Mouse (Mus musculus): ENCODE measurements at regions not wholly inside any gene's neighbourhood (a gene's known extent, or its start where the extent isn't known, plus 50 kb on each side); places are given as distances from the start of the nearest gene placed in this dataset.

DNA sequence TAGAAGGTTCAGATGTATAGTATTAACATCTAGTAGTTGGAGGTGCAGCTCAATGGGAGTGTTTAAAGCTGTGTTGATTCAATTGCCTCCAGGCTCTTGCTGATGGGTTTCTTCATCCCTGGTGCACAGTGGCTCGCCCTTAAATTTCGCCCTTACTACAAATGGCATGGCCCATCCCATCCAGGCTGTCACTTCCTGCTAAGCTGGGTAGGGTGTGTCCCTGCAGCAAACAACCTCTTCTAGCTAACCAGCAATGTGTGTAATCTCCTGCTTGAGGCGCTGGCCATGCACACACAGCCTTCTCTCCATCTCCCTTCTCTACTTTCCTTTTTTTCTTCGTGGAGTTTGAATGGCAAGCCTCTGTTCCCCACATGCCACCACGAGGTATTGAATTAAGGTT is 238.1 kb upstream of the Id2 start:
- no peak for DNase-seq (ENCODE audit: low spot score)

DNA sequence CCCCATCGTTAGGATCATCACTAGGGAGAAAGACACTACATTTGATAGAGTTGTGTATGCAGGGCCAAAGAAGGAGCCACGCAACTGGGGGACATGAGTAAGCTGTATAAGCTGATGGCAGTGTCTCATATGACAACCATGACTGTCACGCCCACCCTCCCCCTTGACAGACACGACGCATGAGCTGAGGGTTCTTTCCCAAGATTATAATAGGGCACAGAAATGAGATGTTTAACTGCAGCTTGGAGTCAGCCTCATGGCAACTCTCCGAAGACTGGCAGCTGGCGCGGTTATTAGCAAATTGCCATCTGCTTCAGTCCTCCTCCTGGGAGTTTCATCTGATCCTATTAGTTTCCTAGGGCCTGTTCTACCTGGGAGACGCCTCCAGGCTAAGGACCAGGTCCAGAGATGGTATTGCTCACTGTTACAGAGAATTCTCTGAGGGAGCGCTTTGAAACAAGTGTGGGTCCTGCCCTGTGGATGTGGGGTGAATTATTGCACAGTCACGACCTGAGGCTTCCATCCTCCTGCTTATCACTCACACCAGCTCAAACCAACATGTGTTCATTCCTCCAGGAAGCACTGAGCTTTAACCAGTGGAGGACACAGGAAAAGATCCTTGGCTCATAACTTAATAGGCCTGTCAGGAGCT is 235.6 kb upstream of the Id2 start:
- no peak for DNase-seq (ENCODE audit: low spot score)

DNA sequence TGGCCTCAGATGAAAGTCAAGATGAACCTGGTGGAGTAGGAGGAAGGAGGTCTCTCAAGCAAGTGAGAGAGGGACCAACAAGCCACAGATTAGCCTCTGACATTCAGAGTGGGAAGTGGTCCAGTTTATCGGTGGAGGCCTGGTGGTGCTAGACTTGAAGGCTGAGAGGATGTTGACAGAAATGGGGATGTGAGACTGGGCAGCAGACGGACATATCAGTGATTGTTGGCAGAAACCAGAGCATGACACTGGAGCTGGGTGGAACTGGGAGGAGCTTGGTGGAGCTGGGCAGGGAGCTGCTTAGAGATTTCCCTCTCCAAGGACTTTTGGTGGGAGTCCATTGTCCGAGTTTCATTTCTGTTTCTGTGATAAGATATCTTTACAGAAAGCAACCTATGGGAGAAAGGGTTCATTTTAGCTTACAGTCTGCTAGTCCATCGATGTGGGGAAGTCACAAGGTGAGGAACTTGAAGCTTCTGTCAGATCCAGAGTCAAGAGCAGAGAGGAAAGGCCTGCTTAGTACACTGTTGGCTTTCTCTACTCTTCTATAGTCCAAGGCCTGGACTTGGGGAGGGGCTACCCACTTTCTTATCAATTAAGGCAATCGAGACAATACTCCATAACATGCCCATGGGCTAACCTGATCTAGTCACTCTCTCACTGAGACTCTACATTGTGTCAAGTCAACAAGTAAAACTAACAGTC is 233.2 kb upstream of the Id2 start:
- DNase-seq (ENCODE audit: low spot score): no peak

DNA sequence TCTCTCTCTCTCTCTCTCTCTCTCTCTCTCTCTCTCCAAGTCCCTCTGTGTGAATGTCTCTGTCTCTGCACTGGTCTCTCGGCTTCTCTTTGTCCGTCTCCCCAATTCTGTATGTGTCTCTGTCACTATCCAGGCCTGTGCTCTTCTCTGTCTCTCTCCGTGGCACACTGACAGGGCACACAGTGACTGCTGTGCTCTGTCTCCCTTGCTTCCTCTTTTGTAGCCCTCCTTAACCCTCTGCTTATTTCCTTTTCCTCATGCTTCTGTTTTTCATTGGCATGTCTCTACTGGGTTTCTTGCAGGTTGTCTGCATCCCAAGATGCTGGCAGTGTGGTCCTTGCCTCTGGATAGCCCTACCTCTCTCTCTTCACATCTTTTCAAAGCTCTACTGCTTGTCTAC is 229.0 kb upstream of the Id2 start:
- no peak for DNase-seq (ENCODE audit: low spot score)

DNA sequence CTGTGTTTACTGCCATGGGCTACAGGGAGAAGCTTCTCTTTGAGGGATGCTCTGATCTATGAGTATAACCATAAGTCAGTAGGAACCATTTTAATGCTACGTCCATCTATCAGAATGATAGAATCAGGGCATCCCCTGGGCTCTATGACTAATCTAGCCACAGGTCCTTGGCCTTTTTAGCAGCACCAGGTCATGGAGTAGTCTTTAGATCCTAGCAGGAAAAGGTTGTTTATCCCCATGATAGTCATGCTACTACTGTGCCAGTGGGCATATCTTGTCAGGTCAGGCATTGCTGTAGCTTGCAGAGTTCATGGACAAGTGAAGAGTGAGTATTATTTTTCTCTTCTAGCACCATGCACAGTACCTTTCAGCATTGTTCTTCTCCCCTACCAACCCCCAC is 226.2 kb upstream of the Id2 start:
- DNase-seq (ENCODE audit: low spot score): no peak

DNA sequence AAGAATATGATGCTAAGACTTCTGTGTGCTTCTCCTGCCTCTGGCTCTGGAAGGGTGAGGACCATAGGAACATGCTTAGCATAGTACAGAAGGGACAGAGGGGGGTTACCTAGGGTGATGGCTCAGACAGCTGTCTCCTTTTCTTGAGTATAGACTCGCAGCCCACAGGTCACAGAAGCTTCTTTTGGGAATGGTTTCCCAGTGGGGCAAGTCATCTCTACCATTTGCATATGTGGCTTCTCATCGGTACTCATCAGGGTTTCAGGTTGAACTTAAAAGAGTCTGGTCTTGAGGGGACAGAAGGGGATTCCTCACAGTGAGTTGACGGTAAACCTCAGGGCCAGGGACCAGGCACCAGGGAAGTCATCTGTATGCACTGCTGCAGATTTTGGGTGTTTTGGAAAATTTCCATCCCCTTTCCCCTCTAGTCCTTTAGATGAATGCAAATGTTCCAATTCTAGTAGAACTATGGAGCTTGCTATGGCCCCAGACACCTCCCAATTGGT is 223.4 kb upstream of the Id2 start:
- no peak for DNase-seq (ENCODE audit: low spot score)

DNA sequence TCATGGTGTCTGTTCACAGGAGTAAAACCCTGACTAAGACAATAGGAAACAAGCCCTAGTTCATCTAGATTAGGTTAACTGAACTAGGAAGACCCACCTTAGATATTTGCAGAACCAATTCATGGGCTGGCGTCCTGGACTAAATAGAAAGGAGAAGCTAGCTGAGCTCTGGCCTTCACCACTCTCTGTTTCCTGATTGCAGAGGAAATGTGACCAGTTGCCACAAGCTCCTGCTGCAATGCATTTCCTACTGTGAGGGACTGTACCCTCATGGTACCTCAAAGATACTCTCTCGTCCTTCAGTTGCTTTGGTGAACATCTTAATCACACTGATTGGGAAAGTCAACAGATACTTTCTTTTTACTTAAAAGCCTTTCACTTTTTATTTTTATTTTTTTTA is 222.9 kb upstream of the Id2 start:
- no peak for DNase-seq (ENCODE audit: low spot score)

DNA sequence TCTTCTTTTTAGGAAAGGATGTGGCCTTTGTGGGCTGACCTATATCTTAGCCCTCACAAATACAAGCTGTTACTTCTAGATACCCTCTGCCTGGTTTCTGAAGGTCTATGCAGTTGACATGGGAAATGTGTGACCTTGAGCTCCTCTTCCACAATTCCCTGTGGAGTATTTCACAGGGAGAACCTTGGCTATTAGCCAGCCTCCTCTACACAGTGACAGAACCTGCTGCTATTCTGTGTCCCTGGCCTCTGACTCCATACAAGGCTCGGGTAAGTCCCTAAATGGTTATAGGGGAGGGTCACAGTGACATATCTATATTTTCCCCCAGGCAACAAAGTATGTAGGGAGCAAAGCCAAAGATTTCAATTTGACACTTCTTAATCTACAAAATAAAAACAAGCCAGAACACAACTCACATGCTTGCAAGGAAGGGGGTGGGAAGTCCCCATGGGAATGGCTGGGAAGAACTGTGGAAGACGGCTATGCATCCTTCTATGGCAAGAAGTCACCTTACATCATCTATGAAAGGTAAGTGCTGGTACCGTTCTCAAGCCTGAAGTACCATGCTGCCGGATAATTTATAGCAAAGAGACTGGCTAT is 221.2 kb upstream of the Id2 start:
- no peak for DNase-seq (ENCODE audit: low spot score)

DNA sequence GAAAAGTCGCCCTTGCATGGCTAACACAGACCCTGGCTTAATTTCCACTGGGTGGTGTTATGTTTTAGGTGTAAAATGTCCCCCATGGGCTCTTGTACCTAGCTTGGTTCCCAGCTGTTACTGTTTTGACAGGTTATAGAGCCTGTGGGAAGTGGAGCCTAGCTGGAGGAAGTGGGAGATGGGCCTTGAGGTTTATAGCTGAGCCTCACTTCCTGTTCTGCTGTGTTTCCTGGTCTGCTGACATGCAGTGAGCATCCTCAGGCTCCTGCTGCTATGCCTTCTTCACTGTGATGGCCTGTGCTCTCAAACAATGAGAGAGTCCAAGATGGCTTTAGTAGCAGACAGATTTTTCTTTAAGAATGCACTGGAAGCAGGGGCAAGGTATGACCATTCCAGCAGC is 219.0 kb upstream of the Id2 start:
- no peak for DNase-seq (ENCODE audit: low spot score)

DNA sequence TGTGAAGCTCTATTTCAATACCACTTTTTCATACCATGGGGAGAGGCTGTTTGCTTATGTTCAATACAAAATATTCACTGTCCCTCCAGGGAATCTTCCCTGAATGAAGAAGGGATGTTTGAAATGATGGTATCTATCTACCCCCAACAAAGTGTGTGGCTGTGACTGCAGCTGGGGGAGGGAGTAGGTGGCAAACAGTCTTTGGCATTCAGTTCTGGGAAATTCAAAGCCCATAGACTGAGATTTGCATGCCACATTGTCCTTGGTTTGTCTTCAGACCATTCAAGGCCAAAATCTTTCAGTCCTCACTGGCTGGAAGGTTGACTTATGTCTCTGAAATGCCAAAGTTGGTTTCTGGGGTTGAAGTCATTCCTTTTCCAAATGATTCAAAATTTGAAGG is 216.3 kb upstream of the Id2 start:
- no peak for DNase-seq (ENCODE audit: low spot score)

DNA sequence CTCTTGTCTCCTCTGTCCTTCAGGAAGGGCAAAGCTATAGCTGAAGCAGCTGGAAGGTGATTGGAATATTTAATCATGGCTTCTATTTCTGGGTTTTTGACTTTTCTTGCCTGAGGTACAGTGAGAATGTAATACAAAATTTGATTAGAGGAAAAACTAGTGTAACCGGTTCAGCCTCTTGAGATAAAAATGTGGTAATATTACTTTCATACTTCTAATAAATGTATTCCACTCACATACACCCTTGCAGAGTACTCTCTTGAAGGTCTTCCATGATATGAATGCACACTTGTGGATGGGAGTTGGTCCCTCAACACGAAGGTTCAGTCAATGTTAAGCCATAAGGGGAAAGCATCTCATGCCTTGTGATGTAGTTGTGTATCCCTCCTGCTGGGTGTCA is 215.4 kb upstream of the Id2 start:
- DNase-seq (ENCODE audit: low spot score): no peak

DNA sequence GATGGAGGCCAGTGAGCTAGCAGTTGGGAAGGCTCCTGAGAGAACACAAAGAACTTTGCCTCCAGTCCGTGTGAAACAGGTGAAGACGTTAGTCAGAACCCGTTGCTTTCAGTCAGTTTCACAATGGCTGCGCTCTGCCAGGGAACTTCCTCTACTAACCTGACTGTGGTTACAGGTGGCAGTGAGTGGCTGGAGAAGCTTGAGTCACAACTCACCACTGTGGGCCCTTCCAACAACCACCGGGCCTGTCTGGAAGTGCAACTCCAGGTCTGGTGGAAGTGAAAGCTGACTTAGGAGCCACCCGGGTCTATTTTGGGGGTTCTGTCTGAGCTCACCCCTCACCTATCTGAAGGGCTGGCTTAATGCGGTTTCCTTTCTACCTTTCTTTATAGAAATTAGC is 214.8 kb upstream of the Id2 start:
- no peak for DNase-seq (ENCODE audit: low spot score)

DNA sequence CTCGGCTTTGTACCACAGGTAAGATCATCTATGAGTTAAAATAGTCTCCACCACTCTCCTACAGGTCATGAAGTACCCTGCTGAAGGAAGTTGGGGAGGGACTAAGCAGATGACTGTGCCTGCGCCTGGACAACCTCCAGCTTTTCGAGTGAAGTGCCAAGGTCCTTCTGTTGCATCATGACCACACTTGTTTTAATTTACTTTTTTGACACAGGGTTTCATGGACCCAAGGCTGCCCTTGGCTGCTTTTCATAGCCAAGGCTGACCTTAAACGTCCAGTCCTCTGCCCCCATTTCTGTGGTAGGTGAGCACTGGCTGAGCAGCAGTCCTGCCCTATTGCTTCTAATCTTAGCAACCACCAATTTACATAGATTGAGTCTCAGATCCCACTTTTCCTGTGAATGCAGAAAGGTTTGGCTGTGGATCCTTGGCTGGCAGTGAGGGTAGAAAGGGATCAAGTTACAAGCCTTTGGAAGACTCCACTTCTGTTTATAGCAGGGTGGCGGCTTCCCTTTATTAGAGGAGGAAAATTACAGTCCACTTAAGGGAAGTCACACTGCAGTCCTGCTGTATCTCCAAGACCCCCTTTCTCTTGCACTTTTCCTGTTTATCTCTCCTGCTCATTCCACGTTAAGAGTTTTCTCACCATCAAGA is 213.5 kb upstream of the Id2 start:
- DNase-seq (ENCODE audit: low spot score): peak; percentile 18

DNA sequence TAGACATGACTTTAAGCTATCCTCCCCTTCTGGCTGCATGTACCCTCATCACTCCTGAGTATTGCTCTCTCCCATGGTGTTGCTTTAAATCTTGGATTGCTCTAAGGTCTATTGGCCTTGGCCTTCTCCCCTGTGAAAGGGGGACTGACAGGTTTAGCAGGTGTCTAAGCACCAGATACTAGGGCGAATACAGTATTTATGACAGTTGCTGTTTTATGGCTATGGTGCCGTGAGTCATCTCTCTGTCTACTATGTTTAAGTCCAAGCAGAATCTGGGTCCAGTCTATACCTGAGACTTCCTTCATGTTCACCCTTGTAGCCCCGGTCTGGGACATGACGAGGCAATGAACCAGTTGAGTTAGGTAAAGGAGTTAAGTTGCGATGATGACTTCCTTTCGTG is 212.3 kb upstream of the Id2 start:
- DNase-seq (ENCODE audit: low spot score): no peak

DNA sequence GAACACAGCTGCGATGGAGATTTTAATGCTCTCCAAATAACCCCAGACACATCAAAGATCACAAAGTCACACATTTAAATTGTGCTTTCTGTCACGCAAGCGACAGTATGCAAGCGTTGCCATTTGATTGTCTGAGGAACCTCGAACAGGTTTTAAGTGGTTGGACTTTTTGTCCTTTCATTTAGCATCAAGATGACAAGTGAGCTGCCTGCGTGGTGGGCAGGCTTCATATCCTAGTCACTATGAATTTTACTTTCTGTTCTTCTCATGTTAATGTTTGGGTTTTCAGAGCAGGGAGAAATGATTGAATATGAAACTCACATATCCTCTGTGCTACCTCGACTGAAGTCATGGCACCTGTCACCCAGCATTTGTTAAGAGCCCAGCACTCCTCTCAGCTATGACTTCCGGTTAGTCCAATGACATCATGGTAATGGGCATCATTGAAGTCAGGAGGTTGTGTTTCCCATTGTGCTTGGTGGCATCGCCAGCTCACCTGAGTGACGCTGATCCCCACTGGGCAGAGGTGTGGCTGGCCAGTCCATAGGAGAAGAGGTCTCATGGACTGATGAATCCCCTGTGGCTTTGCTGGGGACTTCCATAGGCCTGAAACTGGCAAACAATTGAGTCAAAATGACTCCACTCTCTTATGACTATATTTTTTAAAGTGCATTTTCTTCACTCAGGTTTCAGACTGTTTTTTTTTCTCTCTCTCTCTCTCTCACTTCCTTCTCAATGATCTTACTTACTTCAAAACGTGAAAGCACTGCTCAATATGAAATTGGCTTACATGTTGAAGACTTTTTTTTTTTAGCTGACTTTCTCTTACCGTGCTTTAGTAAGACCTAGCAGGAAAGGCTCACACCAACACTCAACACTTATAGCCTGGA is 209.1 kb upstream of the Id2 start:
- no peak for DNase-seq (ENCODE audit: low spot score)

DNA sequence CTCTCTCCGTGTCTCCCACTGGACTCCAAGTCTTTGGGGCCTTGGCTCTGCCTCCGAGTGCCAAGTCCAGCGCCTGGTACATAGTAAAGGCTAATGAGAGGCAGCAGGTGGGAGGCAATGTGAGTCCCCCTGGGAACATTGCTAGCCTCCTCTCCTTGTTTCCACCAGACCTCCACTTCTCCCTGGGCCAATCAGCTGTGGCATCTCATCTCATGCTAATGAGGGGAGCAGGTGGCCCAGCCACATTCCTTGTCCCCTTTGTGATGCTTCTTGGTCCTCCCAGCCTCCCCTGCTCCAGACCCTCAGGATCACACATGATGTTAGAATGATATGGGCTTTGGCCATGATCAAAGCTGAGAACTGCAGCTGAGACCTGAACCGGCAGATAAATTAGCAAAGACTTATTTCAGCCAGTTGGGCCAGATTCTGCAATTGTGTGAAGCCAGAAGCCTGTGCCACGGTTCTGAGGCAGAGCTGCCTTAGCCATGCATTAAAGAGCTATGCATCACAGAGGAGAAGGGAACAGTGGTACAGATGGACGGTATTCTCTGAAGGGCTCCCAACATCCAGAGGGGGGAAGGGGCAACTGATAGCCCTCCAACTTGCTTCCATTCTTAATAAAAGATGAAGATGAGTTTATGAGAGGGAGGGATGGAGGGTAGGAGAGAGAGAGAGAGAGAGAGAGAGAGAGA is 208.0 kb upstream of the Id2 start:
- no peak for DNase-seq (ENCODE audit: low spot score)

DNA sequence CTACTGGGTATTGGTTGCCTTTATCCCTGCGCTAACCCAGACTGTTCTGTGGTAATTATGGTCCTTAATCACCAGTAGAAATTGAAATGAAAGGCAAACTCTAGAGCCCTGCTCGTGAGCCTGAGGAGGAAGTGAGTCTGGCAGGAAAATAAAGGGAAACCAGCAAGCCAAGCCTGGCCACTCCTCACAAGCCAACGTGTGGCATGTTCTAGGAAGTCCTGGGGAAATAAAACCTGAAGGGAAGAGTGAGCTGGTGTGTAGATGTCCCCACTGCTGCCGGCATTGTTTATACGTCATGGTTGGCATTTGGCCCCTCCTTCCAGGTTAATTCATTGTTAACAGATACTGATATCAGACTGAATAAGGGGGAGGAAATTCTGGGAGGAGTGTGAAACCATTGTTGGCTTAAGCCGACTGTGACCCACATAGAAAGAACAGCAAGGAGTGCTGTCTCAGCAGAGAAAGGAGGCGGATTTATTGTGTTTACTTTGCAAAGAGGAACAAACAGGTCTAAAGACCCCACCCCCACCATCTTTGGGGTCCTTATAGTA is 206.6 kb upstream of the Id2 start:
- DNase-seq (ENCODE audit: low spot score): no peak

DNA sequence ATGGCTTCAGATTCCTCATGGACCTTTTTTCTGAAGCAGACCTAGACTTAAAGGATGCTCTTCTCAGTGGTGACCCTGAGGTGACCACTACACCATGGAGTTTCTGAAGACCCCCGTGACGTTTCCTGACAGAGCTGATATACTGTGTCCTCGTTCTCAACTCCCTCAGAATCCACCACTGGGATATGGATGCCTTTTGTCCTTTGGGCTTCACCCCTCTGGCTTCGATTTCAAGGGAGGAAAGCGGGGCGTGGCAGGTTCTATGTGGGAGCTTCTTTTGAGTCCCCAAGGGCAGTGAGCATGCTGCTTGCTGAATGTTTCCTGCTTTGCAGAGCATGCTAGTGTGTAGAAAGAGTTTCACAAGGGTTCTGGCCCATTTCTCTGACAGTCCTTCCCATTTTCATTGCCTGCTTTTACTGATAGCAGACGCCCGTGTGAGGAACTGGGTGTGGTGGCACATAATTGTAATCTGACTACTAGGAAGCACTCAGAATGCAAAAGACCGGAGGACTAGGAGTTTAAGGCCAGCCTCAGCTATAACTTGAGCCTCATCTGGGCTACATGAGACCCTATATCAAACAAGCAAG is 204.0 kb upstream of the Id2 start:
- DNase-seq (ENCODE audit: low spot score): no peak

DNA sequence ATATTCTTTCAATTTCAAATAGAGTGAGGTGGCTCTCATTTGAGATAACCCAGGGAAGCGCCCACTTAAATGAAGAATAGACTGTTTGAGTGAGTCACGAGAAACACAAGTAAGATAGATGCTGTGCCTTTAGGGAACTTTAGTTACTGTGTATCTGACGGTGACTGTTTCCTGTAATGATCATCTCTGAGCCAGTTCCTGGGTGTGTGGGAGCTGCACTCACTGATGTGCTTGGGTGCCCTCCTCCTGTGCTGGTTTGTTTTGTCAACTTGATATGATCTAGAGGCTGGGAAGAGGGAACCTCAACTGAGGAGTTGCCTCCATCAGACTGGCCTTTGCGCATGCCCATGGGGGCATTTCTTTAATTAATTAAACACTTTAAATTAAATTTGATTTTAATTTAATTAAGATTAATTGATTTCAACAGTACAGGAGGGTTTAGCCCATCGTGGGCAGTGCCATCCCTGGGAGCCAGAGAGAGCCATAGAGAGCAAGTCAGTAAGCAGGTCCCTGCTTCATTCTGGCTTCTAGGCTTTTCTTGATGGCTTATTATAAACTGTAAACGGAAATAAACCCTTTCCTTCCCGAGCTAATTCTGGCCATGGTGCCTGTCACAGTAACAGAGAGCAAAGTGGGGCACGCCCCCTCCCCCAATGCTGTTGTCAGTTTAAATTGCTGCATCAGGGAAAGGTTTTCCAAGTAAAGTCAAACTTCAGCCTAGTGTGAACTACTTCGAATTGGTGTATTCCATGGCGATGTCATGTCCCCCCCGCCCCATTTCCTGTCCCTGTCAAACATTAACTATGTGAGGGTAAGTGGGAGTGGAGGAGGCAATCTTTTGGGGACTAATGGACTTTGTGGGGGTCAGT is 202.9 kb upstream of the Id2 start:
- DNase-seq (ENCODE audit: low spot score): no peak

DNA sequence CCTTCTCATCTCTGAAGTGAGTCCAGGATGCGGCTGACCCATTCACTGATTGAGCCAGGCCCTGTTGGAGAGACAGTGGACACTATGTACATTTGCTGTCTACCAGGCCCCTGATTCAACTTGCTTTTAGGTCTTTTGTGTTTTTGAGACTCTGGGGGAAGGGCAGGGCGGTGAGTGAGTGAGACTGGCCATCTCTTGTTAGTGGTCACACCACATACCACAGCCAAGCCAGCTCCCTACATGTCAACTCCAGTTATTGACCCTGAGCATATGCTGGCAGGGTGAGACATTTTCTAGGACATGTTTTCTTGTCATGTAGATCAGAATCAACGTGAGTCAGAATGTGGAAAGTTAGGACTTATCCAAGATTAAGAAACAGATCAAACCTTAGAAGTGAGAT is 201.8 kb upstream of the Id2 start:
- no peak for DNase-seq (ENCODE audit: low spot score)
